ENCODE assay signal across 9 mouse cellular contexts in the genomic region with DNA sequence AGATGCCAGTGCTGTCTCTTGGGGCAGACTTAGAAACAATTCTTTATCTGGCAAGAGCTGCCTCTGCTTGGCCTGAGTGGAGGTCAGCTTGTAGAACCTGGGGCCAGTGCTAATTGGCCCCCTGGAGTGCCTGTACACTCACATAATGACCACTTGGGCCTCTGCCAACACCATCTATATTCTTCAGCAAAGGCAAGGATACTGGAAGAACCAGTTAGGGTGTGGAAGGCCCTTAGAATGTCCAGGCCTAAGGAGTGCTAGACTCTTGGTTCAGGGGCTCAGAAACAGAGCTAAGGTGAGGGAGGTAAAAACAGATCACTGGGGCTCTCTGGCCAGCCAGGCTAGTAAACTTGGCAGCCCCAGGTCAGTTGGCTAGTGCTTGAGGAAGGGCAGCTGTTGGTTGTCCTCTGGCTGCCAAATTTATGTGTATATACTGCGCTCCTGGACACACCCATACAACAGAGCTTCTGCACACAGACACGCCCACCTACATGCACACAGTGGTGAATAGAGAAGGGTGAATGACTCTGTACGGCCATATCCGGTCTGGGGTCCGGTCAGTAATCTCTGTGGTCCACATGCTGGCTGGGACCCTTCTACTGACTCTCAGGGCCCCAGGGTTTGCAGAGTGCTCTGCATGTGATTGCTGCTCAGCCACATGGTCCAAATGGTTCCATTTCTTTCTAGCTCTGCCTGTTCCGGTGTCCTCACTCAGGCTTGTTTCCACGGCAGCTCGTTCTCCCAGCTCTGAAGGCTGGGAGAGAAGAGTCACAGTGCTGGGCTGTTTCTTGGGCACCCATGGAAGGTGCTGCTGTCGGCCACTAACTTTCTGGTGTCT. TPM values are rescaled to one million over a fixed set of nuclear protein-coding genes. Genes with fewer than 3 reads are reported as not detected.
A peak's percentile ranks its signal among the peaks of the same experiment; 100 is the strongest.
DNase-seq lines count a peak whose midpoint lies in the region; ATAC-seq and TF ChIP-seq lines count a peak whose summit lies in the region.
"Had no signal": no experiment of that assay in that cellular context is flagged by ENCODE, and none has a peak within 500 bp of the region (broad histone marks: within the 10 kb centered on the region; RNA-seq: fewer than 3 reads in every experiment).

No protein-coding gene starts in this region.

- H3K4me1 ChIP-seq in liver, postnatal 0 days (ENCODE audit: insufficient read depth): peaks cover 3% of the 10 kb centered on the region

- no peaks in the 10 kb centered on the region for H3K9me3 ChIP-seq in liver, postnatal 0 days (ENCODE audit: low read length)

- TF ChIP-seq EP300 in liver, postnatal 0 days (IDR thresholded peaks at IDR 0.05; ENCODE audit: low read depth): no peak

- no peak overlapping the region for H3K4me2 ChIP-seq in liver, postnatal 0 days (ENCODE audit: low read depth, low read length)

- no peaks in the 10 kb centered on the region for H3K27me3 ChIP-seq in liver, postnatal 0 days (ENCODE audit: insufficient read depth, low read length)

- peak; percentile 61 for DNase-seq in gastrocnemius, adult 18-20 months (ENCODE audit: low spot score)
- DNase-seq in gastrocnemius, postnatal 10 days: no peak
- DNase-seq in urinary bladder, adult 18-20 months (ENCODE audit: low spot score in 2 of 2): peak; percentile 36 to 51
- DNase-seq in urinary bladder, postnatal 4 days (ENCODE audit: low spot score in 2 of 2): no peak
- no peak for DNase-seq in liver, postnatal 0 days
- peak; percentile 33 to 39 for DNase-seq in urinary bladder, postnatal 36 days (ENCODE audit: low spot score in 2 of 2)
- DNase-seq in frontal cortex, adult 2 months (ENCODE audit: extremely low spot score in 1 of 2, low spot score in 1 of 2): no peak
- DNase-seq in heart, adult 18-20 months: no peak
- DNase-seq: heart, postnatal 36 days had no signal

- H3K4me3 ChIP-seq in liver, postnatal 0 days (ENCODE audit: low read depth, low read length): no peak overlapping the region

- no peak overlapping the region for H3K9ac ChIP-seq in liver, postnatal 0 days (replicated peaks)

- H3K36me3 ChIP-seq in liver, postnatal 0 days (replicated peaks; ENCODE audit: insufficient read depth, low read length): no peaks in the 10 kb centered on the region

- peak; percentile 38; the same call in 1 of the 2 replicates for ATAC-seq in liver, postnatal 0 days

- no peak for TF ChIP-seq CTCF in liver, postnatal 0 days (IDR thresholded peaks at IDR 0.05; ENCODE audit: low read depth)

- 65% methylated on average over 9 of the region's 9 CpGs for WGBS in liver, postnatal 0 days (ENCODE audit: insufficient replicate concordance)

- no peak overlapping the region for H3K27ac ChIP-seq in liver, postnatal 0 days (ENCODE audit: low read depth)

RNA-seq across cellular contexts. Expression of gene Tfcp2l1, which starts 22.4 kb away (rescaled TPM):
- total RNA-seq in gastrocnemius, adult 18-20 months (2021): 1 to 10 TPM; 4.3 to 5.2 TPM
- total RNA-seq in gastrocnemius, postnatal 10 days (2021): under 1 TPM; 0.59 to 0.77 TPM
- 0.62 and 0.96 TPM in 2 replicates for polyA plus RNA-seq in liver, postnatal 0 days (2015; fragmentation: Nextera tagmentation; extraction: Ambion mirVana)
- 2.8 and 2.9 TPM in 2 replicates for polyA plus RNA-seq in frontal cortex, adult 2 months (2012; rRNA removed)
- under 1 TPM; 0.37 to 0.85 TPM for total RNA-seq in heart, adult 18-20 months (2021)

Comparison
In these comparisons a context has a peak if more than half of its experiments do, and no peak if none do; other contexts are left out.
1. DNase-seq: peak in gastrocnemius, adult 18-20 months (single experiment), urinary bladder, adult 18-20 months (2 of 2) and urinary bladder, postnatal 36 days (2 of 2); none in gastrocnemius, postnatal 10 days (single experiment), urinary bladder, postnatal 4 days (0 of 2), liver, postnatal 0 days (single experiment), frontal cortex, adult 2 months (0 of 2) and heart, adult 18-20 months (0 of 2).